Mouse (Mus musculus): ENCODE measurements around the gene Tbc1d32. TPM values are rescaled to one million over a fixed set of nuclear protein-coding genes. Genes with fewer than 3 reads are reported as not detected.

The Tbc1d32 gene
- total and polyA plus RNA-seq, 3 experiments: 4.4 to 5.9 (median 4.6) TPM

- in situ Hi-C loops (cut with MboI; ENCODE audit: low pct_ligation_motif_present, low pct_unique_long_range_greater_than_20kb, low sequenced_read_pairs) (no loop called here), dilution Hi-C loops (cut with MboI; ENCODE audit: extremely low pct_ligation_motif_present, extremely low pct_unique_long_range_greater_than_20kb, low sequenced_read_pairs) (no loop called here)
- Histone ChIP-seq H3K27me3 (replicated peaks) (no peaks in the 10 kb centered on the region), H3K36me3 (replicated peaks in 1 of 2; ENCODE audit: control insufficient read depth in 1 of 2, insufficient read depth in 1 of 2, low read length in 1 of 2) (peaks cover 0 to under 1% of the 10 kb centered on the region in 2 experiments), H3K9ac (ENCODE audit: insufficient read depth, low read depth) (peak overlapping the region; percentile 61), H3K9me3 (replicated peaks; ENCODE audit: low read length) (no peaks in the 10 kb centered on the region), H3K4me2 (ENCODE audit: insufficient read depth, low read depth, poor library complexity, severe bottlenecking) (peak overlapping the region; percentile 96), H3K27ac (ENCODE audit: insufficient read depth, low read depth) (no peak overlapping the region), H3K4me1 (ENCODE audit: control insufficient read depth in 1 of 2, insufficient read depth in 2 of 2) (peaks cover 0 to 25% of the 10 kb centered on the region in 2 experiments; a peak in 2 of 4 replicates), H3K4me3 (replicated peaks in 1 of 3; ENCODE audit: low read depth in 2 of 3, low read length in 2 of 3, poor library complexity in 1 of 3) (peak overlapping the region; percentile 55 to 70 (median 65)), H3K79me2 (replicated peaks; ENCODE audit: control insufficient read depth, extremely low read depth, insufficient read depth, poor library complexity, severe bottlenecking) (no peaks in the 10 kb centered on the region)
- TF ChIP-seq MAZ (IDR thresholded peaks at IDR 0.05; ENCODE audit: low read depth, low read length): 0 out of 2 replicates have a peak, but pooled peaks have one; percentile 37
- no peak for TF ChIP-seq CHD2 (IDR thresholded peaks at IDR 0.05; ENCODE audit: low read length)
- peak; percentile 45 for DNase-seq (ENCODE audit: extremely low read depth)
Observed at GRCm38 (mm10) chr10:56227771-56228275, 666 bp downstream of the Tbc1d32 start.

GRCm38 (mm10) chr10:56215797-56216196, 12.7 kb downstream of the Tbc1d32 start:
- H3K4me2 ChIP-seq (ENCODE audit: insufficient read depth, low read depth, poor library complexity, severe bottlenecking): no peak overlapping the region
- no peak overlapping the region for H3K4me3 ChIP-seq (replicated peaks in 1 of 3; ENCODE audit: low read depth in 2 of 3, low read length in 2 of 3, poor library complexity in 1 of 3)
- in situ Hi-C loops (cut with MboI; ENCODE audit: low pct_ligation_motif_present, low pct_unique_long_range_greater_than_20kb, low sequenced_read_pairs): no loop called here
- peaks cover 3 to 23% of the 10 kb centered on the region in 2 experiments for H3K36me3 ChIP-seq (replicated peaks in 1 of 2; ENCODE audit: control insufficient read depth in 1 of 2, insufficient read depth in 1 of 2, low read length in 1 of 2)
- no peak for TF ChIP-seq SIN3A (IDR thresholded peaks at IDR 0.05; ENCODE audit: low read length)
- no peak overlapping the region for H3K27ac ChIP-seq (ENCODE audit: insufficient read depth, low read depth)
- no peaks in the 10 kb centered on the region for H3K27me3 ChIP-seq (replicated peaks)
- no peaks in the 10 kb centered on the region for H3K9me3 ChIP-seq (replicated peaks; ENCODE audit: low read length)
- H3K4me1 ChIP-seq (ENCODE audit: control insufficient read depth in 1 of 2, insufficient read depth in 2 of 2): peaks cover under 1 to 5% of the 10 kb centered on the region in 2 experiments; a peak in 2 of 4 replicates
- DNase-seq (ENCODE audit: extremely low read depth): no peak
- dilution Hi-C loops (cut with MboI; ENCODE audit: extremely low pct_ligation_motif_present, extremely low pct_unique_long_range_greater_than_20kb, low sequenced_read_pairs): no loop called here
- no peak overlapping the region for H3K9ac ChIP-seq (ENCODE audit: insufficient read depth, low read depth)
- H3K79me2 ChIP-seq (replicated peaks; ENCODE audit: control insufficient read depth, extremely low read depth, insufficient read depth, poor library complexity, severe bottlenecking): no peaks in the 10 kb centered on the region

- in situ Hi-C loops (cut with MboI; ENCODE audit: low pct_ligation_motif_present, low pct_unique_long_range_greater_than_20kb, low sequenced_read_pairs): no loop called here
- Histone ChIP-seq H3K4me1 (ENCODE audit: control insufficient read depth in 1 of 2, insufficient read depth in 2 of 2) (peaks cover 9 to 16% of the 10 kb centered on the region in 2 experiments), H3K4me2 (ENCODE audit: insufficient read depth, low read depth, poor library complexity, severe bottlenecking) (no peak overlapping the region), H3K36me3 (replicated peaks in 1 of 2; ENCODE audit: control insufficient read depth in 1 of 2, insufficient read depth in 1 of 2, low read length in 1 of 2) (peaks cover 3 to 16% of the 10 kb centered on the region in 2 experiments), H3K79me2 (replicated peaks; ENCODE audit: control insufficient read depth, extremely low read depth, insufficient read depth, poor library complexity, severe bottlenecking) (no peaks in the 10 kb centered on the region), H3K9ac (ENCODE audit: insufficient read depth, low read depth) (no peak overlapping the region), H3K27me3 (replicated peaks) (no peaks in the 10 kb centered on the region), H3K27ac (ENCODE audit: insufficient read depth, low read depth) (no peak overlapping the region), H3K9me3 (replicated peaks; ENCODE audit: low read length) (no peaks in the 10 kb centered on the region), H3K4me3 (replicated peaks in 1 of 3; ENCODE audit: low read depth in 2 of 3, low read length in 2 of 3, poor library complexity in 1 of 3) (no peak overlapping the region)
- DNase-seq (ENCODE audit: extremely low read depth): peak; percentile 33
- dilution Hi-C loops (cut with MboI; ENCODE audit: extremely low pct_ligation_motif_present, extremely low pct_unique_long_range_greater_than_20kb, low sequenced_read_pairs): no loop called here
- TF ChIP-seq GABPA (IDR thresholded peaks at IDR 0.05; ENCODE audit: insufficient replicate concordance, low read depth, low read length) (no peak), POLR2A (IDR thresholded peaks at IDR 0.05; ENCODE audit: low read depth, low read length) (no peak), PAX5 (IDR thresholded peaks at IDR 0.05; ENCODE audit: low read length) (no peak), IRF4 (IDR thresholded peaks at IDR 0.05; ENCODE audit: low read depth, low read length) (peak; percentile 91), TCF12 (IDR thresholded peaks at IDR 0.05; ENCODE audit: low read depth, low read length) (no peak), JUND (conservative IDR thresholded peaks at IDR 0.05; ENCODE audit: low read depth, low read length) (peak; percentile 26), EP300 (IDR thresholded peaks at IDR 0.05; ENCODE audit: low read length) (peak; percentile 43; the same call in 1 of the 2 replicates), MYC (IDR thresholded peaks at IDR 0.05; ENCODE audit: low read depth, low read length) (no peak), SMC3 (IDR thresholded peaks at IDR 0.05; ENCODE audit: low read depth, low read length) (no peak)
Observed at GRCm38 (mm10) chr10:56210343-56210742, 18.1 kb downstream of the Tbc1d32 start.
